Mouse (Mus musculus) mesoderm, embryonic 11.5 days (tissue): ENCODE measurements around the gene Fbxl8.

Experiments used
- DNase-seq: peaks from one replicate; pipeline ENCODE4 v3.0.0-alpha.2; 2012; ENCODE audit warnings: low read depth, low spot score

Fbxl8 gene

DNA sequence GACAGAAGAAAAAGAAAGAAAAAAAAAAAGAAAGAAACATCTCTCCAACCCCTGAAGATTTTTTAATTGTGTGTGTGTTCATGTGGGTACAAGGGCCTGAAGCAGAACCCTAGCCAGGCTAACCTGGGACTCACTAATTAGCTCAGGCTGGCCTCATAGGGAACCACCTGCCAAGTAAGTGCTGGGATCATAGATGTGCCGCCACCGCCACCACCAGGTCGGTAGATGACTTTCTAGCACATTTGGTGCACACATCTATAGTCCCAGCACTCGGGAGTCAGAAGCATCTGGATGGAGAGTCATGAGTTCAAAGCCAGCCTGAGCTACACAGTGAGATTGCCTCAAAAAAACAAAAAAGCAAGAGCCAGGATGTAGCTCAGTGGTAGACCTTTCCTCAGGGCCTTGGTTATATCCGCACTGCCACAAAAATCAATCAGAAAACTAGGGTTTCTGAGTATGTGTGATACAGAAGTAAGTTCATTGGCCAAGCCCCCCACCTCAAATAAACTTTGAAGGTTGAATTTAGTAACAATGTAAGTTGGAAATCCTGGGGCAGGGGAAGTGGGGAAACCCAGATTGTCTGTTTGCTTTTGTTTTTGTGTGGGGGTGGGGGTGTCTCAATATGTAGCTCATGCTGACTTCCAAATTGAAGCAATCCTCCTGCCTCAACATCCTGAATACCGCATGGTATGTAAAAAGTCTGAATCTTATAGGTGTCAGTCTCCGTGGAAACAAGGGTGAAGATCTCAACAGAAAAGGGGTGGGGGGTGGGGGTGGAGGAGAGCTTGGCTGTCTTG, 6.9 kb upstream of the Fbxl8 start:
- no peak for DNase-seq

- no peak for DNase-seq
Measured at GRCm38 (mm10) chr8:105258911-105259720, 5.3 kb upstream of the Fbxl8 start.

- peak; percentile 90 for DNase-seq
Measured at GRCm38 (mm10) chr8:105259721-105260320, 4.6 kb upstream of the Fbxl8 start.

GRCm38 (mm10) chr8:105260371-105261099, 3.9 kb upstream of the Fbxl8 start:
- no peak for DNase-seq

- DNase-seq = no peak
Measured at GRCm38 (mm10) chr8:105261326-105261980, 3.0 kb upstream of the Fbxl8 start.

DNA sequence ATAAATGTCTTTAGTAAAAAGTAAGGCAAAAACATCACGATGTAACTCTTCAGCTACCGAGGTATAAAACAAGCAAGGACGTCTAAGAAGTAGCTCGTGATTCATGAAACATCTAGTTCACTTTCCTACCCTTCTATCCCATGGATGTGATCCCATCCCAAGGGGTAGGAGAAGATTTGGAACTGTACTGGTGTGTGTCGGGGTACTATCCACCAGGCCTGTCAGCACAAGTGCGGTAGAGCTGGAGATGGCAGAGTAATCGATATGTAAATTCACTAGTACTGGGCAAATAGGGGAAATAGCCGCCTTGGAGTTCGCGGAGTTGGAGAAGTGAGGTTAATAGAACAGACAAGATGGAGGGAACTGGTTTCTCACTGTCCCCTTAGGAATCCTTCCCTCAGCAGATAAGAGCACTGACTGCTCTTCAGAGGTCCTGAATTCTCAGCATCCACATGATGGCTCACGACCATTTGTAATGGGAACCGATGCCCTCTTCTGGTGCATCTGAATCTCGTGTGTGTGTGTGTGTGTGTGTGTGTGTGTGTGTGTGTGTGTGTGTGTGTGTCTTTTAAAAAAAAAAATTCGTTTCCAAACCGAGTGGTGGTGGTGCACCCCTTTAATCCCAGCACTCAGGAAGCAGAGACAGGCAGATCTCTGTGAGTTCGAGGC, 1.1 kb upstream of the Fbxl8 start:
- no peak for DNase-seq

DNA sequence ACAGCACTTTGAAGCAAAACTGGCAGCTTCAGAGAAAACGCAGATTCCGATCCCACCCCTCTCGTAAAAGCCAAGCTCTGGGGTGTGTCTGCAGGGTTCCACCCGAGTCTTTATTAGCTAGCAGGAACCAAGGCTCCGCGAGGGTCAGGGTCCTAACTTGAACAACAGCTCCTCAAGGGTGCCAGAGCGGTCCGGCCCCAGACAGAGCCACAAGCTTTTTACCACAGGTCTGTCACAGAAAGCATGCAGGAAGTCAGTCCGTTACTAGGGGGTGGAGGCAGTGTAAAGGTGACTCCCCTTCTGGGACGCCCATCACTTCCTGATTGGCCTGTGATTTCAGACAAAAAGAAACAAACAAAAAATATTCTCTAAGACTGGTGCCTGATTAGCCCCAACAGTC, 680 bp downstream of the Fbxl8 start:
- DNase-seq = no peak

DNA sequence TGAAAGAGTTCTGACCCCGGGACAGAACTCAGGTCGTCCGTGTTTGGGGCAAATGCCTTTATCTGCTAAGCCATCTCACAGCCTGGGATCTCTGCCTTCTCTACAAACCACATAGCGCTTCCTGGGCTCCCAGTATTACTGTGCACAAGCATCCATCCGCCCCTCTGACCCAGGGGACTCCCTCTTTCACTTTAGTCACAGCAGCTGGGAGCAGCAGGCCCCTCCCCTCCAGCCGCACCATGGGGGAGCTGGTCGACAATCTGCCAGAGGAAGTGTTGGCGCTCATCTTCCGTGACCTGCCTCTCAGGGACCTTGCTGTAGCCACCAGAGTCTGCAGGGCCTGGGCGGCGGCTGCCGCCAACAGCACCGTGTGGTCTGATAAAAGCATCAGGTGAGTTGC, 2.3 kb downstream of the Fbxl8 start:
- no peak for DNase-seq

GRCm38 (mm10) chr8:105268342-105269074, 4.1 kb downstream of the Fbxl8 start:
- DNase-seq = peak; percentile 86

- DNase-seq = no peak
Measured at GRCm38 (mm10) chr8:105269075-105269458, 4.6 kb downstream of the Fbxl8 start.

DNA sequence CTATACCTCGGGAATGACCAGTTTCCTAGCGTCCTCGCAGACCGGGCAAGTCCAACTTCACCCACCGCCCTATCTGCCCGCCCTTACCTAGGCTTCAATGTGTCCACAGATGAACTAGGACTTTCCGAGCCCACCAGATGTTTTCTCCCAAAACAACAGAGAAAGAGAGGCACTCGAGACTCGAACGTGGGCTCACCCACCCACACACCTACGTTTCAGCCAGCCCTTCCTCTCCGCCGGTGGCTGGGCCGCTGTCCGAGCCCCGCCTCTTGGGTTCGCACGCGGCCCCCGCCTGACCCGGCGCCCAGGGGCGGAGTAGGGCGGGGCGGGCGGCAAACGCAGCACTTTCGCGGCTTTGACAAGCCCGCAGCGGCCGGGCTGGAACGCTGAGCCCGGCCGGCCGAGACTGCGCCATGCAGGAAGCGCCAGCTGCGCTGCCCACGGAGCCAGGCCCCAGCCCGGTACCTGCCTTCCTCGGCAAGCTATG, 5.1 kb downstream of the Fbxl8 start, which contains the start of gene Hsf4:
Gene Hsf4 (plus strand): TSS at position 341 of the 487 bp plus-strand sequence.
- no peak for DNase-seq

DNA sequence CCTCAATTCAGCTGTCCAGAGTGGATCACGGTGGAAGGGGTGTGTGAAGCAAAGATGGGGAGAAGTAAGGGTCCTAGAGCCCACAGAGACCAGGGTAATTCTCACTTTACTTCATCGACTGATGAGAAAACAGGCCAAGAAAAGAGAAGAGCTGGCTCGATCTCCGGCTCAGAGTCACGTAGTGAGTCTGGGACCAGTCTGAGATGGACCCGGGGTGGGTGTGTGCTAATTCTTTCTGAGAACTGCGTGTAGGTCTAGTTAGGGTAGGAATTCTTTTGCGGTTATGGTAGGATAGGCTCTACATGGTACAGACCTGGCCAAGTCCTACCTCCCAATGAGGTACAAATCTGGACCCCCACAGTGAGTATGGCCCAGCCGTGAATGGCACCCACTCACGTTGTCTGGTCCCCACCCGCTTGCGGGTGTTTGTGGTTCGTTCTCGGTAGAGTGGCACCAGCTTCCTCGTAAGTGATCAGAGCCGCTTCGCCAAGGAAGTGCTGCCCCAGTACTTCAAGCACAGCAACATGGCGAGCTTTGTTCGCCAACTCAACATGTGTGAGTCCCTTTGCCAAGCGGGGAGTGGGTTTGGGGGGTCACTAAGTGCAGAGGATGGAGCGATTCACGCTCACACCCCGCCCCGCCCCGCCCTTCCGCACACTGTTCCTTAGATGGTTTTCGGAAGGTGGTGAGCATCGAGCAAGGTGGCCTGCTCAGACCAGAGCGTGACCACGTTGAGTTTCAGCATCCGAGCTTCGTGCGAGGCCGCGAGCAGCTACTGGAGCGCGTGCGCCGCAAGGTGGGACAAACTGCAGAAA, 5.9 kb downstream of the Fbxl8 start:
- DNase-seq = no peak

- no peak for DNase-seq
Measured at GRCm38 (mm10) chr8:105270916-105271186, 6.4 kb downstream of the Fbxl8 start.

DNA sequence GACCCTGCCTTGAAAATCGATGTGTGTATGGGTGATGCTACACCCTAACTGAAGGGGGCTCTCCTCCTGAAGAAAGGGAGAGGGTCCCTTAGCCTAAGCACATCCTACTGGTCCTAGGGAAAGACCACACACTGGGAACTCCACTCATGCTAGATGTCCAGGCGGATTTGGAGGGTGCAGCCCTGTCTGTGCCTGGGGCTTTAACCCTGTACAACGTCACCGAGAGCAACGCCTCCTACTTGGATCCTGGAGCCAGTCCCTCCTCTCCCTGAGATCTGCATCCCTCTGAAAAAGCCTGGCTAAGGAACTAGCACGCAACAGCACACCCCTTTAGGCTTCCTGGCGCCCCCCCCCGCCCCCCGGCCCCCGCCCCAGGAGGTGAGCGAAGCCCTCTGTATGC, 10.9 kb downstream of the Fbxl8 start:
- DNase-seq = no peak

GRCm38 (mm10) chr8:105275840-105276239, 11.4 kb downstream of the Fbxl8 start, which contains the start of gene Nol3:
Gene Nol3 (plus strand): TSS chr8:105276140.
- no peak for DNase-seq

- no peak for DNase-seq
Measured at GRCm38 (mm10) chr8:105276292-105277120, 12.1 kb downstream of the Fbxl8 start.

DNA sequence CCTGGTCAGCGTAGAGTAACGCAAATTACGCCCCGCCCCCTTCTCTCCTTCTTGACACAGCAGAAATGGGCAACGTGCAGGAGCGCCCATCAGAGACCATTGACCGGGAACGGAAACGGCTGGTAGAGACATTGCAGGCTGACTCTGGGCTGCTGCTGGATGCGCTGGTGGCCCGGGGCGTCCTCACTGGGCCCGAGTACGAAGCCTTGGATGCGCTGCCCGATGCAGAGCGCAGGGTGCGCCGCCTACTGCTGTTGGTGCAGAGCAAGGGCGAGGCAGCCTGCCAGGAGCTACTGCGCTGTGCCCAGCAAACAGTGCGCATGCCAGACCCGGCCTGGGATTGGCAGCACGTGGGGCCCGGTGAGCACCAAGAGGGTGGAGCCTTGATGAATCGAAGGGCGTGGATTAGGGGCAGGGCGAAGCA, 14.5 kb downstream of the Fbxl8 start:
- DNase-seq = no peak

GRCm38 (mm10) chr8:105280567-105280966, 16.1 kb downstream of the Fbxl8 start:
- DNase-seq = no peak
